Mouse (Mus musculus) cerebellum, adult 2 months (tissue): ENCODE measurements around the gene S100a7a.

Experiments used
- CTCF ChIP-seq: fragments of 200-500 bp; IDR thresholded peaks from 2 replicates; pipeline ENCODE4 v1.5.1; 2011; ENCODE audit warnings: low read depth, mild to moderate bottlenecking, control low read depth, low read length, moderate library complexity, borderline replicate concordance; ENCODE audit not compliant: insufficient read depth
- POLR2A ChIP-seq: fragments of 200-500 bp; IDR thresholded peaks from 2 replicates; pipeline ENCODE4 v1.6.1; 2011; ENCODE audit warnings: low read length, control low read depth, borderline replicate concordance; ENCODE audit not compliant: insufficient read depth

DNA sequence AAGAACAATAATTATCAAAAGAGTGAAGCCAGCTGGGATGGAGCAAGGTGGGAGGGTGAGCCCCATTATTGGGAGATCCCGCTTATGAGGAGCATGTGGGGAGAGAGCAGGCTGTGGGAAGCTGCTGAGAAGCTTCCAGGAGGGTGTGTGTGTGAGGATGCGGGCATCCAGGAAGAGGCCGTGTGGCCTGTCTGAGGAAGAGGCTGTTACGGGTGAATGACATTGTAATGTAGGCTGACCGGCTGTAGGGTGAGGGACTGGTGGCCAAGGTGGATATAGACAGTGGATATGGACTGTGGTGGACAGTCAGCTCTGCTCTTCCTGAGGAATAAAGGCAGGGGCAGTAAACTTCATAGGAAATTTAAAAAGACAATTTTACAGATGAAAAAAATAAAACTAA, 28.3 kb upstream of the S100a7a start:
- TF ChIP-seq CTCF (no peak), POLR2A (no peak)
